Mouse (Mus musculus) liver, adult (tissue): ENCODE measurements around the gene Cd27.

Source experiments
- GATA4 ChIP-seq: IDR thresholded peaks from 2 replicates; pipeline ENCODE4 v1.6.1; 2014; ENCODE audit warnings: mild to moderate bottlenecking, low read length; ENCODE audit not compliant: insufficient replicate concordance

The Cd27 gene

GRCm38 (mm10) chr6:125255516-125256044 lies 18.8 kb upstream of the Cd27 start:
- no peak for TF ChIP-seq GATA4

GRCm38 (mm10) chr6:125253863-125254715 lies 17.3 kb upstream of the Cd27 start:
- TF ChIP-seq GATA4: no peak

GRCm38 (mm10) chr6:125252711-125253110 lies 15.9 kb upstream of the Cd27 start:
- no peak for TF ChIP-seq GATA4

- no peak for TF ChIP-seq GATA4
Observed at GRCm38 (mm10) chr6:125252285-125252684, 15.5 kb upstream of the Cd27 start.

GRCm38 (mm10) chr6:125244551-125244950 lies 7.7 kb upstream of the Cd27 start:
- no peak for TF ChIP-seq GATA4

- TF ChIP-seq GATA4: no peak
Observed at GRCm38 (mm10) chr6:125241566-125241965, 4.8 kb upstream of the Cd27 start.

GRCm38 (mm10) chr6:125240617-125241016 lies 3.8 kb upstream of the Cd27 start:
- TF ChIP-seq GATA4: no peak

- no peak for TF ChIP-seq GATA4
Observed at GRCm38 (mm10) chr6:125239547-125239946, 2.7 kb upstream of the Cd27 start.

GRCm38 (mm10) chr6:125238396-125238795 lies 1.6 kb upstream of the Cd27 start:
- TF ChIP-seq GATA4: no peak

GRCm38 (mm10) chr6:125237421-125237820 lies 611 bp upstream of the Cd27 start:
- TF ChIP-seq GATA4: no peak

- TF ChIP-seq GATA4: no peak
Observed at GRCm38 (mm10) chr6:125236341-125236740, 469 bp downstream of the Cd27 start.

GRCm38 (mm10) chr6:125234520-125234828 lies 2.3 kb downstream of the Cd27 start:
- no peak for TF ChIP-seq GATA4

GRCm38 (mm10) chr6:125233816-125234519 lies 2.8 kb downstream of the Cd27 start:
- no peak for TF ChIP-seq GATA4

GRCm38 (mm10) chr6:125232516-125232915 lies 4.3 kb downstream of the Cd27 start:
- TF ChIP-seq GATA4: no peak

GRCm38 (mm10) chr6:125232045-125232437 lies 4.8 kb downstream of the Cd27 start:
- TF ChIP-seq GATA4: no peak
